20 mouse cellular contexts compared by ENCODE assay signal in genomic region chr17:14522011-14522410, GRCm38 (mm10).
DNase-seq lines count a peak whose midpoint lies in the region; ATAC-seq and TF ChIP-seq lines count a peak whose summit lies in the region.
"Had no signal": no experiment of that assay in that cellular context is flagged by ENCODE, and none has a peak within 500 bp of the region (broad histone marks: within the 10 kb centered on the region; RNA-seq: fewer than 3 reads in every experiment).

No protein-coding gene starts in this region.

- intact Hi-C loops in heart, postnatal 25 days (cut with DNase I), result no loop called here

- H3K4me3 ChIP-seq in layer of hippocampus, adult 2 months, result no peak overlapping the region
- H3K4me3 ChIP-seq: forebrain, embryonic 10.5 days; forebrain, embryonic 13.5 days; heart, adult 2 months; heart, embryonic 15.5 days; hindbrain, embryonic 12.5 days; hindbrain, embryonic 15.5 days had no signal

- no peak overlapping the region for H3K27ac ChIP-seq in layer of hippocampus, adult 2 months
- H3K27ac ChIP-seq: forebrain, embryonic 10.5 days; forebrain, embryonic 13.5 days; heart, adult 2 months; heart, embryonic 15.5 days; hindbrain, embryonic 12.5 days; hindbrain, embryonic 15.5 days had no signal

- DNase-seq in heart, adult 9 months (ENCODE audit: low spot score in 2 of 2), result peak; percentile 50 to 52
- no peak for DNase-seq in heart, postnatal 25 days (ENCODE audit: low spot score)
- peak; percentile 41 for DNase-seq in layer of hippocampus, adult 9-11 months
- no peak for DNase-seq in layer of hippocampus, adult 2 months (ENCODE audit: low spot score in 2 of 2)
- DNase-seq in brain, adult 2 months (ENCODE audit: low read depth, low spot score), result peak; percentile 44
- DNase-seq: adrenal gland, adult 8-10 months; adrenal gland, postnatal 25 days; cerebellum, adult 18-20 months; cerebellum, adult 9-10 months; cerebellum, postnatal 14 days; gastrocnemius, postnatal 25 days had no signal

- no peak for TF ChIP-seq CTCF in layer of hippocampus, adult 2 months (conservative IDR thresholded peaks at IDR 0.05)

- ATAC-seq in CD4-positive, CD25-positive, alpha-beta regulatory T cell, adult 4 months, result no peak
- ATAC-seq: activated CD4-positive, CD25-positive, alpha-beta regulatory T cell, adult 4 months; forebrain, embryonic 13.5 days; intestine, postnatal 0 days had no signal

Comparison
In these comparisons a context has a peak if more than half of its experiments do, and no peak if none do; other contexts are left out.
1. DNase-seq: peak in heart, adult 9 months (2 of 2), layer of hippocampus, adult 9-11 months (single experiment) and brain, adult 2 months (single experiment); none in heart, postnatal 25 days (single experiment) and layer of hippocampus, adult 2 months (0 of 2).